Mouse (Mus musculus) frontal cortex, adult 2 months (tissue): ENCODE measurements at regions not wholly inside any gene's neighbourhood (a gene's known extent, or its start where the extent isn't known, plus 50 kb on each side); places are given as distances from the start of the nearest gene placed in this dataset.

Experiments used
- DNase-seq, 2 experiments: peaks; one replicate each; pipeline ENCODE4 v3.0.0; 2022; ENCODE audit warnings: low spot score in 1 of 2; ENCODE audit errors: extremely low spot score in 1 of 2

GRCm38 (mm10) chr19:42673133-42673532, 60.5 kb upstream of the Loxl4 start:
- DNase-seq, result peak; percentile 32 to 56

- DNase-seq, result no peak
Measured at GRCm38 (mm10) chr19:42669886-42670285, 57.3 kb upstream of the Loxl4 start.

DNA sequence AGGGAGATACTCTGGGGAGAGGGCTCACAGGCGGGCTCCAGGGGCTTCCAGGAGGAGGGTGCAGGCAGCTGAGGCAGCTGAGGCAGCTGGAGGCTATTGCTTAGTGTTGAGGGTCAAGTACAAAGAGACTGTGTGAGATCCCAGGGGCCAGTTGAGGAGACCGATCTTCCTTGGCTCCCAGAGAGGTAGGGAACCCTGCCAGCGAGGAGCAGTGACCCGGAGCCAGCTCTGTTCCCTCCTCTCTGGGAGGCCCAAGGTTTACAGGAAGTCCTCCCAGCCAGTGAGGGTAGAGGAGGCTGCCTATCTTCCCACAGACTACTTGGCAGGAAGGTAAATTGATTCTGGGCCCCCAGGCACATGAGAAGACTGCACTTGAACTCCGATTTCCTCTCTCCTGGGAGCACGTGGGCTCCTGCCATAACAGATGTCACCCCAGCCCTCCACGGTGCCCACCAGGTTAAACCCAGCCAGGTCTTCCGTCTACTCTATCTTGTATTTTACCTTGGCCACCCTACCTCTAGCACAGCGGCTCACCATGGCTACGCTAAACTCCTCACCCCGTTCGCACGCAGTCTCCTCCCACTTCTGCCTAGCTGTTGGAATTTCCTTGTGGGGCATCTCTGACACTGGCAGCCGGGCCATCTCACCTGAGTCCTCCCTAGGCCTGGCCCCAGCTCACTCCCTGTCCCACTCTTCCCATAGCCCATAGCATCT, 55.9 kb upstream of the Loxl4 start:
- DNase-seq, result no peak

DNA sequence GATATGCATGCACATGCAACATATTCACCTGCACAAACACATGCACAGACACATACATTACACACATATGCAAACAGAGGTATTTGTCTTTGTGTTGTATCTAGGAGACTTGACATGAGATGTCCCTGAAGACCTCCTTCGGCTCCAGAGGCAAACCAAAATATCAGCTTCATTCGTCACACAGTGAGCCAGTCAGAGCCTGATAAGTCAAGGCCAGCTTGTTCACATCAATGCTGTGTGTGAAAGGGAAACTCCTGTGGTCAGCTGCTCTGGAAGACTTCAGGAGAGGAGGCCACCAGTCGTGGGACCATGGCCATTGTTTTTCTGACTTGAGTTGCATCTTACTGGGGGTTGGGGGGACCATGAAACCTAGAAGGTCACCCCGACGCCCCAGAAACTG, 54.3 kb upstream of the Loxl4 start:
- DNase-seq, result no peak
